Mouse (Mus musculus): Measurements from ENCODE around the gene Ralgps1.

DNA sequence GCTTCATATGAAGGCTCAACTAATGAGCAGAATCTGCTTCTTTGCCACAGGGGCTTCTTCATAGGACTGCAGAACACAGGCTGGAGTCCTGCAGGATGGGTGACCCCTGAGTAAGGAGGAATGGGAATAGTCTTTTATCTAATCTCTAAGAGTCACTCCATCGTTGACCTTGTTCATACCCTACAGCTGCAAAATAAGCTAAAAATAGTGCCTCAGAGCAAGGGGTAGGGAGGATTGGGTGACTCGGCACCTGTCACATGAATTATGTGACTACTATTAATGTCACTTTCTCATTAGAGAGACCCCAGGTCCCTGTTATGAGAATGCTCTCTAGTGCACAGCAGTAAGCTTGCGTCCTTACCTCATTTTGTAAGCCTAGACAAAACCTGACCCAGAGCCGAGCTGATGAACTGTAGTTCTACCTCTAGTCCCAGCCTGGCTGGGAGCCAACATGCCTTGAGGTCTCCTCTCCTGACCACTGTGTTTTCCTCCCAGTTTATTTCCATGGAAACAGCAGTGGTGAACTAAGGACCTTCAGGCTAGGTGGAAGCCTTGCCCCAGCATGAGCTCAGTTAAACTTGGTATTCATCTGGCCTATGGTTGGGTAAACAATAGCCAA is 117.6 kb downstream of the Ralgps1 start:
- TF ChIP-seq CTCF (IDR thresholded peaks at IDR 0.05; ENCODE audit: control insufficient read depth, insufficient read depth, low read length) = no peak
- TF ChIP-seq POLR2A (IDR thresholded peaks at IDR 0.05; ENCODE audit: borderline replicate concordance, control insufficient read depth, low read depth, low read length) = no peak
